Mouse (Mus musculus): ENCODE results near the gene Ppan. TPM values are rescaled to one million over a fixed set of nuclear protein-coding genes. Genes with fewer than 3 reads are reported as not detected.

The Ppan gene
- polyA plus RNA-seq, 1 experiment from 2014 or later, result 49.5 TPM

- H3K27ac ChIP-seq, result peak overlapping the region; percentile 51
- H3K4me2 ChIP-seq (replicated peaks), result peak overlapping the region; percentile 96
- WGBS, result 88% methylated on average over 6 of the region's 6 CpGs
- peaks cover 30% of the 10 kb centered on the region for H3K36me3 ChIP-seq
- peaks cover 13% of the 10 kb centered on the region for H3K4me1 ChIP-seq (replicated peaks)
- H3K4me3 ChIP-seq (replicated peaks), result no peak overlapping the region
- H3K9ac ChIP-seq (replicated peaks), result peak overlapping the region; percentile 23; the same call in 1 of the 2 replicates
- no peaks in the 10 kb centered on the region for H3K27me3 ChIP-seq
- ATAC-seq, result no peak
- H3K9me3 ChIP-seq, result no peaks in the 10 kb centered on the region
Measured at GRCm38 (mm10) chr9:20887191-20887590, 784 bp upstream of the Ppan start.

GRCm38 (mm10) chr9:20888386-20888765 lies 401 bp downstream of the Ppan start:
- Histone ChIP-seq H3K9me3 (no peaks in the 10 kb centered on the region), H3K4me3 (replicated peaks) (peak overlapping the region; percentile 80), H3K9ac (replicated peaks) (peak overlapping the region; percentile 77), H3K4me2 (replicated peaks) (peak overlapping the region; percentile 96), H3K27me3 (no peaks in the 10 kb centered on the region), H3K4me1 (replicated peaks) (peaks cover 13% of the 10 kb centered on the region), H3K36me3 (peaks cover 42% of the 10 kb centered on the region), H3K27ac (peak overlapping the region; percentile 95)
- under 1% methylated on average over 30 of the region's 30 CpGs for WGBS
- no peak; the same call in 1 of the 2 replicates for ATAC-seq

- H3K27ac ChIP-seq, result no peak overlapping the region
- H3K27me3 ChIP-seq, result no peaks in the 10 kb centered on the region
- H3K9me3 ChIP-seq, result no peaks in the 10 kb centered on the region
- peaks cover 13% of the 10 kb centered on the region for H3K4me1 ChIP-seq (replicated peaks)
- H3K9ac ChIP-seq (replicated peaks), result no peak overlapping the region
- H3K4me2 ChIP-seq (replicated peaks), result peak overlapping the region; percentile 96
- ATAC-seq, result no peak
- H3K36me3 ChIP-seq, result peaks cover 53% of the 10 kb centered on the region
- 89% methylated on average over 29 of the region's 29 CpGs for WGBS
- H3K4me3 ChIP-seq (replicated peaks), result peak overlapping the region; percentile 8; the same call in 1 of the 2 replicates
Measured at GRCm38 (mm10) chr9:20889185-20890141, 1.5 kb downstream of the Ppan start.

DNA sequence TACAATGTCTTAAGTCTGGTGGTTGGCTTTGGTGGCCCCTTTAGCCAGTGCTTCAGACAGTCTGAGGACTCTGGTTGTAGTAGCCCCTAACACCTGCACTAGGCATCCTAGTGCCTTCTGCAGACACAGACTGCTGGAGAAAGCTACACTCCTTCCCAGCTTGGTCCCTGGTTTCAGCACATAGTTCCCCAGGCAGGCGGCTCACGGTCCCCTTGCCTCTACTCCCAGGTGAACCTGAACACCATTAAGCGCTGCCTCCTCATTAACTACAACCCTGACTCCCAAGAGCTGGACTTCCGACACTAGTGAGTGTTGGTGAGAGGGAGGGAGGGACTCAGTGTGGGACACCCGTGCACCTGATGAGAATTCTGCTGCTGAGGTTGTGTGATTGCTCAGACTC lies 2.4 kb downstream of the Ppan start:
- no peak overlapping the region for H3K27ac ChIP-seq
- WGBS, result 94% methylated on average over 5 of the region's 5 CpGs
- H3K4me3 ChIP-seq (replicated peaks), result no peak overlapping the region
- H3K4me2 ChIP-seq (replicated peaks), result no peak overlapping the region
- H3K36me3 ChIP-seq, result peaks cover 62% of the 10 kb centered on the region
- H3K4me1 ChIP-seq (replicated peaks), result peaks cover 13% of the 10 kb centered on the region
- H3K27me3 ChIP-seq, result no peaks in the 10 kb centered on the region
- no peak overlapping the region for H3K9ac ChIP-seq (replicated peaks)
- no peaks in the 10 kb centered on the region for H3K9me3 ChIP-seq
- ATAC-seq, result no peak

DNA sequence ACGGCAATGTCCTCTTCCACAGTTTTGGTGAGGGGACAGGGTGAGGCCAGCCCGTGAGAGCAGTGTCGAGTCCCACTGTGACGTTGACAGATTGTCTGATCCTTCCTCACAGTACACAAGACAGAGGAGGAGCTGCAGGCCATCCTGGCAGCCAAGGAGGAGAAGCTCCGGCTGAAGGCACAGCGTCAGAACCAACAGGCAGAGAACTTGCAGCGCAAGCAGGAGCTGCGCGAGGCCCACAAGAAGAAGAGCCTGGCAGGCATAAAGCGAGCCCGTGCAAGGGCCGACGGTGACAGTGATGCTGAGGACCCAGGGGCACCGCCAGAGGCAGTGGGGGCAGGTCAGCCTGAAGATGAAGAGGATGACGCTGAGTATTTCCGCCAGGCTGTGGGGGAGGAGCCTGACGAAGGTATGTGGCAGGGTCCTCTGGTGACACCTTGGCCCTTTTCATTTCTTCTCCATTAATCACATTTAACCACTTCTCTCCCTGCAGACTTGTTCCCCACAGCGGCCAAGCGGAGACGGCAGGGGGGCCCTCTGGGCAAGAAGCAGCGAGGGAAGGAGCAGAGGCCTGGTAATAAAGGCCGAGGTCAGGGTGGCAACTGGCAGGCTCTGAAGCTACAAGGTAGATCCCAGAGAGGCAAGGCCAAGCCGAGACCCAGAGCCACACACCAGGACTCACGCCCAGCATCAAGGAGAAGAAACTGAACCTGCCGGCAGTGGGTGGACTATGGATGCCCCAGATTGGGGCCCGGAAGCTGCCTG lies 3.5 kb downstream of the Ppan start:
- H3K9ac ChIP-seq (replicated peaks), result no peak overlapping the region
- no peak overlapping the region for H3K27ac ChIP-seq
- no peak overlapping the region for H3K4me2 ChIP-seq (replicated peaks)
- no peaks in the 10 kb centered on the region for H3K27me3 ChIP-seq
- 89% methylated on average over 26 of the region's 26 CpGs for WGBS
- H3K36me3 ChIP-seq, result peaks cover 73% of the 10 kb centered on the region
- no peak overlapping the region for H3K4me3 ChIP-seq (replicated peaks)
- H3K4me1 ChIP-seq (replicated peaks), result peaks cover 13% of the 10 kb centered on the region
- no peaks in the 10 kb centered on the region for H3K9me3 ChIP-seq
- ATAC-seq, result no peak

- Histone ChIP-seq H3K27me3 (no peaks in the 10 kb centered on the region), H3K4me1 (replicated peaks) (peaks cover 17% of the 10 kb centered on the region), H3K4me3 (replicated peaks) (no peak overlapping the region), H3K36me3 (peaks cover 77% of the 10 kb centered on the region), H3K9ac (replicated peaks) (no peak overlapping the region), H3K4me2 (replicated peaks) (no peak overlapping the region), H3K27ac (no peak overlapping the region), H3K9me3 (no peaks in the 10 kb centered on the region)
- no peak for ATAC-seq
- 80% methylated on average over 5 of the region's 5 CpGs for WGBS
Measured at GRCm38 (mm10) chr9:20892104-20892653, 4.2 kb downstream of the Ppan start.

DNA sequence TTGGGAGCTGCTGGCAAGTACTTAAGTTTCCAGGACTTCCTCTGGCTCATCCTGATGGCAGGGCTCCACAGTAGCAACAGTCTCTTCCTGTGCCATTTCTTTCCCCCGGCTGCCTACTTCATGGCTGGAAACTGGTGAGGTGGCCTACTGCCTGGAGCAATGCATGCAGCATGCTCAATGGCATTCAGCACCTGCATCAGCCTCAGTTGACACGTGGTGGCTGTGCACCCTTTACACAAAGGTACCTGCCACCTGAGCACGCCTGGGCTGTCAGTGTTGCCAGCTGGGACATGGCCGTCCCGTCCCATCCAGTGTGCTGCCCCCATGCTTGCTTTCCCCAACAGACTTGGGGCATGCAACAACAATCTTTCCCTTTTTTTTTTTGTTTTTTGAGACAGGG lies 5.1 kb downstream of the Ppan start:
- 71% methylated on average over 5 of the region's 5 CpGs for WGBS
- peaks cover 24% of the 10 kb centered on the region for H3K4me1 ChIP-seq (replicated peaks)
- H3K4me2 ChIP-seq (replicated peaks), result no peak overlapping the region
- H3K36me3 ChIP-seq, result peaks cover 77% of the 10 kb centered on the region
- ATAC-seq, result no peak
- no peak overlapping the region for H3K9ac ChIP-seq (replicated peaks)
- no peaks in the 10 kb centered on the region for H3K27me3 ChIP-seq
- no peak overlapping the region for H3K4me3 ChIP-seq (replicated peaks)
- H3K27ac ChIP-seq, result no peak overlapping the region
- H3K9me3 ChIP-seq, result no peaks in the 10 kb centered on the region

DNA sequence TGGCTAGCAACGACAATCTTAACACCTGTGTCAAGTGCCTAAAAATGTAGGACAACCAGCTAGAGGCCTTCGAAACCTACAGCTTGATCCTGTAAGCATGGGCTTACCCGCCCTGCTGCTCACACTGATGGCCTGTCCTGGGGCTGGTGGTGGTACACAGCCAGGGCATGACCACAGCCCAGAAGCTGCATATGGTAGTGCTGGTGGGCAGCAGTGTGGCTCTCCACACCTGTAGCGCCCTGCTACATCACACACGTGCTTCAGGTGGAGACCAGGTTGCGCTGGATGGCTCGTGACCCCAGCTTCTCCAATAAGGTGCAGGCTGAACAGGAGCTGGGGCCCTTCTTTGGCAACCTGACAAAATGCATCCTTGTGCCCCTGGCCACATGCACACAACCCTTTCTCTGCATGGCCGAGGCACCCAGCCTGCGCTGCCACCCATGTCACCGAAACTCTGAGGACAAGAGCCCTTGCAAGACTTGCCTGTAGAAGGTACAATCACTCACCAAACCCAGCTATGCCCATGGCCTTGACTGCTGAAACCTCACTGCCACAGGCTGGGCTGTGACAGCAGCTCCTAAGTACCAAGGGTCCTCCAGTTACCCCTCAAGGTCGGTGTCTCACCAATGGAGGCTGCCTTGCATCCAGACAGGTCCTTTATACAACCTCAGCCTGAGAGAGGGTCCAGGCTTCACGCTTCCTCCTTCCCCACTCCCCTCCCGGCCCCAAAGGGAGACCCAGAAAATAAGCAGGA lies 5.8 kb downstream of the Ppan start:
- Histone ChIP-seq H3K36me3 (peaks cover 77% of the 10 kb centered on the region), H3K4me2 (replicated peaks) (no peak overlapping the region), H3K9me3 (no peaks in the 10 kb centered on the region), H3K27me3 (no peaks in the 10 kb centered on the region), H3K4me3 (replicated peaks) (no peak overlapping the region), H3K9ac (replicated peaks) (no peak overlapping the region), H3K27ac (no peak overlapping the region), H3K4me1 (replicated peaks) (peaks cover 20% of the 10 kb centered on the region)
- 89% methylated on average over 13 of the region's 13 CpGs for WGBS
- ATAC-seq, result no peak

DNA sequence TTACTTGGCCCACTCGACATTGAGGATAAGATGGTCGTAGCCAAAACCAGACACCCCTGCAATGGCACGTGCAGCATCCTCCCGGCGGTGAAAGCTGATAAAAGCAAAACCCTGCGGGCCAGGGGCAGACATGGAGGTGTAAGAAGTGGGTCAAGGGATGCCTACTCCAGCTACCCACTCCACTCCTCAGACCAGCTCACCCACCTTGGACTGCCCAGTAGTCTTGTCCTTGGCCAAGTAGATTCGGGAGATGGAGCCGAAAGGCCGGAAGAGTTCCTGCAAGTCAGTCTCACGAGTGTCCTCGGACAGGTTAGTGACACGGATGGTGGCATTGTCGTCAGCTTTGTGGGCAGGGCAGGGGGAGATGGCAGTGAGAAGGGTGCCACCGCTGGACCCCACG lies 6.7 kb downstream of the Ppan start:
- H3K4me3 ChIP-seq (replicated peaks), result no peak overlapping the region
- no peaks in the 10 kb centered on the region for H3K27me3 ChIP-seq
- ATAC-seq, result no peak
- peaks cover 73% of the 10 kb centered on the region for H3K36me3 ChIP-seq
- H3K27ac ChIP-seq, result no peak overlapping the region
- no peak overlapping the region for H3K9ac ChIP-seq (replicated peaks)
- no peak overlapping the region for H3K4me2 ChIP-seq (replicated peaks)
- no peaks in the 10 kb centered on the region for H3K9me3 ChIP-seq
- 92% methylated on average over 15 of the region's 15 CpGs for WGBS
- H3K4me1 ChIP-seq (replicated peaks), result peaks cover 14% of the 10 kb centered on the region

DNA sequence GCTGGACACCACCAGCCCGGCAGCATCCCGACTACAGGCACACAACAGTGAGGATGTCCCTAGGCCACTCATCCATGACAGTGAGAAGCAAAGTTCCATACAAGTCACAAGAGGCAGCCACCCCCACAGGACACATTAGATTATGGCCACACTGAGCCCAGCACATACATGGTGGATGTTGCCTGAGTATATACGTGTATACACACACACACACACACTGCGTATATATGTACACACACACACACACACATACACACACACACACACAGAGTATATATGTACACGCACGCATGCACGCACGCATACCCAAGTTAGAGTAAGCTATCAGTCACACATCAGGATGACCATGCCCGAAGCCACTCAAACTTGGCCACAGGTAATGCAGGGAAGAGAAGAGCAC lies 7.4 kb downstream of the Ppan start:
- no peak overlapping the region for H3K9ac ChIP-seq (replicated peaks)
- no peaks in the 10 kb centered on the region for H3K9me3 ChIP-seq
- H3K27ac ChIP-seq, result no peak overlapping the region
- 95% methylated on average over 9 of the region's 9 CpGs for WGBS
- H3K36me3 ChIP-seq, result peaks cover 65% of the 10 kb centered on the region
- peaks cover 14% of the 10 kb centered on the region for H3K4me1 ChIP-seq (replicated peaks)
- H3K4me2 ChIP-seq (replicated peaks), result no peak overlapping the region
- ATAC-seq, result no peak
- H3K4me3 ChIP-seq (replicated peaks), result no peak overlapping the region
- H3K27me3 ChIP-seq, result no peaks in the 10 kb centered on the region

GRCm38 (mm10) chr9:20897736-20898510 lies 9.9 kb downstream of the Ppan start:
- H3K9ac ChIP-seq (replicated peaks), result peak overlapping the region; percentile 96
- H3K27me3 ChIP-seq, result no peaks in the 10 kb centered on the region
- 0 out of 2 replicates have a peak overlapping the region, but pooled peaks have one; percentile 35 for H3K27ac ChIP-seq
- peak overlapping the region; percentile 94 for H3K4me3 ChIP-seq (replicated peaks)
- no peaks in the 10 kb centered on the region for H3K9me3 ChIP-seq
- peak; percentile 82 for ATAC-seq
- peaks cover 40% of the 10 kb centered on the region for H3K36me3 ChIP-seq
- H3K4me2 ChIP-seq (replicated peaks), result peak overlapping the region; percentile 98
- peaks cover 16% of the 10 kb centered on the region for H3K4me1 ChIP-seq (replicated peaks)
- WGBS, result 7% methylated on average over 38 of the region's 39 CpGs
